In the genomic region with DNA sequence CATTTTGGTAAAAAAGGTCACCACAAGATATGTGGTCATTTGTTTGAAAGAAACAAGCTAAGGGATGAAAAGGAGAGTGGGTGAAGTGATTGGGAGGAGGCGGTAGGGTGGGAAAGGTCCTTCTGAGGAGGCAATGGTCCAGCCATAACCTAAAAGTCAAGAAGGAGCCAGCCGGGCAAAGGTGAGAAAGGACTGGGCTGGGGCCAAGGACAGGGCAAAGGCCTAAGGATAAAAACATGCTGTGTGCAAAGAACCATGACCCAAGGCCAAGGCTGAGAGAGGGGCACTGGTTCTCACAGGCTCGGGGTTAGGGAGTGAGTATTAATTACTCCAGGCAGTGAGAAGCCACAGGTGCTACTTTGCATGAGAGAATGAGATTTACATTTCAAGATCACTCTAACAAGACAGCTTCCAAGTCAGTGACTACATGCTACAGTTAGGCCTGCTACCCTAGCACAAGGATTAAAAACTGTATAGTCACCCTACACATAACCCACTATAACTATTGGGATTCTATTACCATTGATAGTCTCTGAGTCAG, we compare ENCODE assay signal across 17 mouse cellular contexts.
"Had no signal": no experiment of that assay in that cellular context is flagged by ENCODE, and none has a peak within 500 bp of the region (broad histone marks: within the 10 kb centered on the region; RNA-seq: fewer than 3 reads in every experiment).

No protein-coding gene starts in this region.

- H3K36me3 ChIP-seq: limb, embryonic 13.5 days; liver, embryonic 12.5 days; midbrain, embryonic 15.5 days; neural tube, embryonic 13.5 days had no signal

- H3K9me3 ChIP-seq: limb, embryonic 13.5 days; liver, embryonic 12.5 days; megakaryocyte, embryonic 14.5 days; midbrain, embryonic 15.5 days; neural tube, embryonic 13.5 days had no signal

- H3K4me2 ChIP-seq: limb, embryonic 13.5 days; liver, embryonic 12.5 days; lung, embryonic 14.5 days; midbrain, embryonic 11.5 days; midbrain, embryonic 15.5 days; neural tube, embryonic 13.5 days had no signal

- H3K27ac ChIP-seq: limb, embryonic 13.5 days; liver, embryonic 12.5 days; midbrain, embryonic 15.5 days; neural tube, embryonic 13.5 days had no signal

- H3K9ac ChIP-seq: limb, embryonic 13.5 days; liver, embryonic 12.5 days; lung, embryonic 14.5 days; midbrain, embryonic 15.5 days; neural tube, embryonic 13.5 days had no signal

- H3K27me3 ChIP-seq: midbrain, embryonic 15.5 days had no signal

- ATAC-seq: hindbrain, embryonic 16.5 days; inflammation-experienced regulatory T-cells, adult 6 months; intestine, postnatal 0 days; liver, embryonic 12.5 days; midbrain, embryonic 15.5 days had no signal

- H3K4me3 ChIP-seq: limb, embryonic 13.5 days; liver, embryonic 12.5 days; megakaryocyte, embryonic 14.5 days; midbrain, embryonic 15.5 days; neural tube, embryonic 13.5 days had no signal

- DNase-seq: layer of hippocampus, adult 9-11 months; layer of hippocampus, postnatal 36 days; lung, embryonic 14.5 days; lung, postnatal 10 days; lung, postnatal 4 days; retina, postnatal 1 day; right cerebral cortex, postnatal 14 days; thymus, postnatal 36 days had no signal

- H3K4me1 ChIP-seq: liver, embryonic 12.5 days; megakaryocyte, embryonic 14.5 days; midbrain, embryonic 15.5 days had no signal
